Mouse (Mus musculus): ENCODE measurements around the gene Gm7579. TPM values are rescaled to one million over a fixed set of nuclear protein-coding genes. Genes with fewer than 3 reads are reported as not detected.

The Gm7579 gene
- total RNA-seq, 2 experiments from 2014 or later = not detected

Other genes starting within 250 kb of the Gm7579 start
- gene Mob2, start 150.8 kb upstream of the Gm7579 start, total RNA-seq (2021) = 10 to 100 TPM; 26.4 to 31.7 TPM
- gene Dusp8, start 116.0 kb upstream of the Gm7579 start, total RNA-seq (2021) = 100 to 1,000 TPM; 154 to 171 TPM
- gene Gm45618, start 91.1 kb upstream of the Gm7579 start, total RNA-seq (2021) = not detected
- gene Gm39115, start 75.8 kb upstream of the Gm7579 start, total RNA-seq (2021) = not detected
- not detected for gene Gm45337, start 67.3 kb upstream of the Gm7579 start, total RNA-seq (2021)
- not detected for gene Gm29735, start 54.7 kb upstream of the Gm7579 start, total RNA-seq (2021)
- gene Gm4553, start 46.1 kb upstream of the Gm7579 start, total RNA-seq (2021) = not detected
- not detected for gene Krtap5-2, start 35.9 kb upstream of the Gm7579 start, total RNA-seq (2021)
- not detected for gene Gm10153, start 21.5 kb upstream of the Gm7579 start, total RNA-seq (2021)
- gene Krtap5-3, start 10.5 kb upstream of the Gm7579 start, total RNA-seq (2021) = not detected
- gene Krtap5-5, start 18.1 kb downstream of the Gm7579 start, total RNA-seq (2021) = not detected
- gene Gm40460, start 29.2 kb downstream of the Gm7579 start, total RNA-seq (2021) = not detected
- gene Gm2431, start 46.5 kb downstream of the Gm7579 start, total RNA-seq (2021) = not detected
- gene Gm4559, start 62.5 kb downstream of the Gm7579 start, total RNA-seq (2021) = not detected
- gene Krtap5-1, start 85.3 kb downstream of the Gm7579 start, total RNA-seq (2021) = not detected
- gene Krtap5-4, start 91.7 kb downstream of the Gm7579 start, total RNA-seq (2021) = not detected
- 10 to 100 TPM; 22.3 to 24.9 TPM for gene Ifitm10, start 161.9 kb downstream of the Gm7579 start, total RNA-seq (2021)
- 1 to 10 TPM; 2.1 to 7.1 TPM for gene Gm49369, start 170.8 kb downstream of the Gm7579 start, total RNA-seq (2021)
- gene Ctsd, start 176.2 kb downstream of the Gm7579 start, total RNA-seq (2021) = 100 to 1,000 TPM; 295 to 303 TPM
- gene Syt8, start 223.0 kb downstream of the Gm7579 start, total RNA-seq (2021) = under 1 TPM in 1 of 2 experiments, not detected in 1; 0.44 TPM
- gene Tnni2, start 229.9 kb downstream of the Gm7579 start, total RNA-seq (2021) = under 1 TPM in 1 of 2 experiments, not detected in 1; 0.74 TPM
- 1 to 10 TPM; 6.4 to 7.7 TPM for gene Lsp1, start 248.9 kb downstream of the Gm7579 start, total RNA-seq (2021)